Mouse (Mus musculus) erythroblast, embryonic 14.5 days (primary cell): ENCODE measurements around the gene Col24a1.

Source experiments
- GATA1 ChIP-seq: IDR thresholded peaks from 2 replicates; pipeline ENCODE4 v1.6.1; 2012; ENCODE audit warnings: low read length, inconsistent platforms, mixed read lengths
- TAL1 ChIP-seq: IDR thresholded peaks from 3 replicates; pipeline ENCODE4 v1.6.1; 2012; ENCODE audit warnings: low read length, inconsistent platforms, mixed read lengths

- no peak for TF ChIP-seq GATA1
- no peak for TF ChIP-seq TAL1
Measured at GRCm38 (mm10) chr3:145525266-145525665, 233.0 kb downstream of the Col24a1 start.
